ENCODE assay signal across 23 mouse cellular contexts in genomic region chr10:69274275-69274674, GRCm38 (mm10).
A peak's percentile ranks its signal among the peaks of the same experiment; 100 is the strongest.
DNase-seq lines count a peak whose midpoint lies in the region; ATAC-seq and TF ChIP-seq lines count a peak whose summit lies in the region.
"Had no signal": no experiment of that assay in that cellular context is flagged by ENCODE, and none has a peak within 500 bp of the region (broad histone marks: within the 10 kb centered on the region; RNA-seq: fewer than 3 reads in every experiment).

No protein-coding gene starts in this region.

- DNase-seq in embryo, embryonic 10 days (ENCODE audit: low spot score) = peak; percentile 35
- no peak for DNase-seq in embryo, embryonic 11 days
- no peak for DNase-seq in heart, adult 11 months
- DNase-seq in layer of hippocampus, adult 2 months (ENCODE audit: low spot score in 2 of 2) = no peak
- no peak for DNase-seq in layer of hippocampus, postnatal 10 days (ENCODE audit: low spot score in 2 of 2)
- peak; percentile 82 for DNase-seq in retina, adult 2 months (ENCODE audit: low read depth, low spot score)
- DNase-seq in MN1 (ENCODE audit: low spot score) = no peak
- DNase-seq: adrenal gland, postnatal 14 days; cerebellum, adult 9-11 months; gastrocnemius, postnatal 10 days; kidney, adult 11 months; layer of hippocampus, postnatal 36 days; liver, embryonic 13.5 days; lung, embryonic 14.5 days; thymus, postnatal 36 days had no signal

- no peak overlapping the region for H3K4me2 ChIP-seq in heart, embryonic 11.5 days
- H3K4me2 ChIP-seq: forebrain, embryonic 12.5 days; limb, embryonic 13.5 days; liver, embryonic 13.5 days; lung, embryonic 14.5 days; midbrain, embryonic 13.5 days had no signal

- H3K4me3 ChIP-seq in heart, embryonic 11.5 days (ENCODE audit: low read depth, low read length) = no peak overlapping the region
- H3K4me3 ChIP-seq in layer of hippocampus, adult 2 months = no peak overlapping the region
- H3K4me3 ChIP-seq: forebrain, embryonic 12.5 days; hindbrain, embryonic 10.5 days; limb, embryonic 13.5 days; liver, embryonic 13.5 days; midbrain, embryonic 13.5 days had no signal

- no peak for ATAC-seq in heart, embryonic 11.5 days (replicated peaks; ENCODE audit: insufficient number of reproducible peaks, low FRiP score, low TSS enrichment)
- ATAC-seq: activated CD4-positive, CD25-positive, alpha-beta regulatory T cell, adult 4 months; midbrain, embryonic 13.5 days; Patski had no signal

- H3K27ac ChIP-seq in heart, embryonic 11.5 days (ENCODE audit: low read depth, low read length) = peak overlapping the region; percentile 59
- peak overlapping the region; percentile 36; the same call in 1 of the 2 replicates for H3K27ac ChIP-seq in layer of hippocampus, adult 2 months
- H3K27ac ChIP-seq: forebrain, embryonic 12.5 days; hindbrain, embryonic 10.5 days; limb, embryonic 13.5 days; liver, embryonic 13.5 days; macrophage; midbrain, embryonic 13.5 days had no signal

- no peaks in the 10 kb centered on the region for H3K27me3 ChIP-seq in heart, embryonic 11.5 days (ENCODE audit: control insufficient read depth, insufficient read depth, low read length)
- H3K27me3 ChIP-seq: forebrain, embryonic 12.5 days; liver, embryonic 13.5 days; midbrain, embryonic 13.5 days; Patski had no signal

- H3K9me3 ChIP-seq in heart, embryonic 11.5 days (replicated peaks; ENCODE audit: control insufficient read depth, low read length) = no peaks in the 10 kb centered on the region
- H3K9me3 ChIP-seq: forebrain, embryonic 12.5 days; limb, embryonic 13.5 days; liver, embryonic 13.5 days had no signal

- peaks cover 26% of the 10 kb centered on the region for H3K4me1 ChIP-seq in heart, embryonic 11.5 days (ENCODE audit: control insufficient read depth, insufficient read depth, low read length)
- H3K4me1 ChIP-seq: liver, embryonic 13.5 days had no signal

- peaks cover 16% of the 10 kb centered on the region for H3K36me3 ChIP-seq in heart, embryonic 11.5 days (ENCODE audit: control insufficient read depth, insufficient read depth, low read length)

- TF ChIP-seq CTCF in layer of hippocampus, adult 2 months (conservative IDR thresholded peaks at IDR 0.05) = no peak

- WGBS in heart, embryonic 11.5 days (ENCODE audit: insufficient replicate concordance) = 51% methylated on average over 5 of the region's 5 CpGs

- no peak overlapping the region for H3K9ac ChIP-seq in heart, embryonic 11.5 days (ENCODE audit: low read depth, low read length)
- H3K9ac ChIP-seq: forebrain, embryonic 12.5 days; limb, embryonic 13.5 days; liver, embryonic 13.5 days; lung, embryonic 14.5 days; midbrain, embryonic 13.5 days had no signal

Comparison
In these comparisons a context has a peak if more than half of its experiments do, and no peak if none do; other contexts are left out.
1. DNase-seq: peak in embryo, embryonic 10 days (single experiment) and retina, adult 2 months (single experiment); none in embryo, embryonic 11 days (single experiment), heart, adult 11 months (single experiment), layer of hippocampus, adult 2 months (0 of 2), layer of hippocampus, postnatal 10 days (0 of 2) and MN1 (single experiment).